Mouse (Mus musculus) adrenal gland (tissue): ENCODE measurements around the gene Stard3nl.
"Not testable (repeated sequence)": the region's sequence is repeated elsewhere in the genome, so short reads cannot be mapped to it uniquely, and the experiment has no call there.

ENCODE experiments used
- intact Hi-C: fragments of 180-260 bp; cut with DNase I; formaldehyde crosslinking; loops from one replicate; pipeline ENCODE4 v1.15.1; 2025

The Stard3nl gene

DNA sequence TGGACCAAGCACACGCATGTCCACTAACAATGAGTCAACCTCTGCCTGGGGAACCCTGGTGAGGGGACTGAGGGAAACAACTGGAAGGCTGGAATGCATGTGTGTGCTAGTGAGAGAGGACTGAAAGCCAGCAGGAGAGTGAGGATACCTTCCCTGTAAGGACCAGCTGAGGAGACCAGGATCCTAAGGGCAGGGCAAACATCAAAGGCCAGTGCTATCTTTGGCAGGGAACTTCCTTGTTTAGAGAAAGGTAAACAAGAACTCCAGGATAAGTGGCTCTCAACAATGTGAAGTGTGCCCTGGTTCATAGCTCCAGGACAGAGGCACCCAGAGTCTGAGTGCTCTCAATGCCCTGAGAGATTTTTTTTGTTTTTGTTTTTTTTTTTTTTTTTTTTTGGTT, 6.2 kb downstream of the Stard3nl start:
- intact Hi-C loops = no loop called here

DNA sequence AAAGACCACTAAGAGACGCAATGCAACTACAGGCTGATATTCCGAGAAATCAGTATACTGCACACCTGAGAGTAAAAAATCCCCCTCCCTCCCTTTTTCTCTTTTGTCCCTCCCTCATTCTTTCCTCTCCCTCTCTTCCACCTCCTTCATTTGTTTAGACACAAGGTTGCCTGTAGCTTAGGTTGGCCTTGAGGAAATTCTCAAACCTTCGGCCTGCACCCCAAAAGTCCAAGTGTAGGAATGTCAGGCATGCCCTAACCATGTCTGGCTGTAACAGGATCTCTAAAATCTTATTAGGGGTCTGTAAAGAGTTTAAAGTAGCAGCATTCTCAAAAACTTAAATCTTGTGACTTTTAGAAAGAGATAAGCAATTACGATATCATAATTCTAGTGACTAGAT, 10.4 kb downstream of the Stard3nl start:
- intact Hi-C loops = no loop called here

DNA sequence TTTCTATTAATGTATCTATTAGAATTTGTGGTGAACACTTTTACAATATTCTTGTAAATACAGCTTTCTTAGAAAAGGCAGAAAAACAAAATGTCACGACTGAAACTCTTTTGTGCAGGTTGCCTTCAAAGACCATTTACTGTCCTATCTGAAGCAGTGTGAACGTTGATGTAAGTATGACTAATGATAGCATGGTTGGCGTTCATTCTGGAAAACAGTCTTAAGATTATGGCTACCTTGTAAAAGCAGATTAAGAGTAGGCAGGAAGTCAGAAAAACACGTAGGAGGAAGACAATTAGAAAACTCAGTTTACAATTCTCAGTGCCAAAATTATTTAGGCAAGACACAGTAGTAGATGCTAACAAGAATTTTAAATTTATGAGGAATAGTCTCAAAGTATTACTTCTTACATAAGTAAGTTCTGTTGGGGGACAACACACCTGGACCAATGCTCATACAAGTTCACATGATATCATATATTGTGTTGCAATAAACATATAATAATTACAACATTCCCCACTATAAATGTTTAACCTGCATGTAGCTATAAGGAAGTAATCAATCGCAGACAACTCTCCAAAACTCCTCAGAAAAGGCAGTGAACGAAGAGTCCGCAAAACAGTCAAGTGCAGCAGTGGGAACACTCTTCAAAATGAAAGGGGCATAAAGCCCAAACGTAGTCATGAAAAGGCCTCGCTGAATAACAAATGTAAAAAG, 14.3 kb downstream of the Stard3nl start:
- intact Hi-C loops = no loop called here

DNA sequence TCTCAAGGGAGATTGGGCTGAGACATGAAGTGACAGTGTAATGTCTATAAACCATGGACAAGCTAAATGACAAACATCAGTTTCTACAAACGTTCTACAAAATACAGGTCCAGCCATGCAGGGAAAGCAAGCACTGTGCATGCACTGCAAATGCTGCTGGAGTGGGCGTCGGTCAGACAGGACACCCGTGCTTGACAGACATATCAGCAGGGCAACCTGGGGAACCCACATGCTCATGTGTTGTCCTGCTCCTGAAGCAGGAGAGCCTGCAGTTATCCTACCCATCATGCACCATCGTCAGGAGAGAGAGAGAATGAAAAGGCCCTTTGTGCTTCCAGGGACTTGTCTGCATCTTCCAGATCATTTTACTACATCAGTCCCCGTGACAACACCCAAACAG, 16.3 kb downstream of the Stard3nl start:
- intact Hi-C loops = no loop called here

DNA sequence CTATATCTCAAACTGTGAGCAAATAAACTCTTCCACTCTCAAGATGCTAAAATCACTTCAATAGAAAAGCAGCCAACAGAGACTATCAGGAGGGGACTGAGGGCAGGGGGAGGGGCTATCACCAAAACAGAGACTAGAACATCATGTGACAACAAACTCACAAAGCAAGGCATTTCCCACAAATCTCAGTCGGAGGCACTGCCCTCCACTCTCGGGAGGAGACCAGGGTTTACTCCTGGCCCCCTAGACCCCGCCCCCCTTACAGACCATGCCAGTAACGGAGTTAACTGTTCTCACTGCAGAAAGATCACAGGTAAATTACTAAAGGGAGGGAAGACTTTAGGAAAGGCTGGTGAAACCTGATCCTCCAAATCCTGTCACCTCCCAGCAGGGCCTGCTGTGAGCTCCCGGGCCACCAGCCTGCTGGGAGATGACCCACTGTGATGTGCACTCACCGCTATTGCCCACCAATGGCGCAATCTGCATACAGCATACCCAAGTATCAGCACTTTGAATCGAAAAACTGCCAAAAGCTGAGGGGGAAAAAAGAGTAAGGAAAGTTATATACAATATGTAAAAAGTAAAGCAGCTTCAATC, 23.4 kb downstream of the Stard3nl start:
- intact Hi-C loops = no loop called here

DNA sequence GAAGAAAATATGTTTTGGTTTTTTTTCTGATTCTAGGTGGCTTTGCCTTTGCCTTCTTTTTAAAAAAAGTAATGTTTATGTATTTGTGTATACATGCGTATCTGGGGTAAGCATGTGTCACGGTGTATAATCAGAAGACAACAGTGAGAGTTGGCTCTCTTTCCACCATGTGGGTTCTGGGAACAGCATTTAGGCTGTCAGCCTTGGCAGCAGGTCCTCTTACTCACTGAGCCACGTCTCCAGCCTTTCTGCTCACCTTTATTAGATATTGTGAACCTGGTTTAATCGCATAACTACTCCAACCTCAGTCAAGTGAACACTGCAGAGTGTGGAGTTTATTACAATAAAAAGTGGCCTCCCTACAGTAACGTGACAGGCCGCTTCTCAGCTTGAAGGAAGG, 26.8 kb downstream of the Stard3nl start:
- intact Hi-C loops = loop anchor here (5.0 to 10.0 kb wide), 2 partner anchors 68 to 194 kb away; no protein-coding TSS in a partner anchor

DNA sequence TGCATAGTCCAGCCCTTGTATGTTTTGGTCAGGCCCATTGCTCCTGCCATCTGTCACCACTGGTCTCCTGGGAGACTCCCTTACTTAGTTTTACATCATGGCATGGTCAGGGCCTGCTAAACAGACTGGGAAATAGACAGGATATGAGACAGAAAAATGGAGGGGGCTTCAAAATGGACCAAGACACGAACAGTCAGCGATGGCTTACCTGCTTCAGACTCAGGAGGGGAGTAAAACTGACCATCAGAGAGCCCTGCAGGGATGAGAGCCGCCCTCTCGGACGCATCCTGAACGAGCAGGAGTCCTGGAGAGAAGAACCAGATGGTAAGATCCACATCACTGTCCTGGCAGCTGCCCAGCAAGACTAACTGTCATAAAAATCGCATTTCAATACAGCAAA, 28.1 kb downstream of the Stard3nl start:
- intact Hi-C loops = loop anchor here (5.0 to 10.0 kb wide), 2 partner anchors 70 to 193 kb away; no protein-coding TSS in a partner anchor

DNA sequence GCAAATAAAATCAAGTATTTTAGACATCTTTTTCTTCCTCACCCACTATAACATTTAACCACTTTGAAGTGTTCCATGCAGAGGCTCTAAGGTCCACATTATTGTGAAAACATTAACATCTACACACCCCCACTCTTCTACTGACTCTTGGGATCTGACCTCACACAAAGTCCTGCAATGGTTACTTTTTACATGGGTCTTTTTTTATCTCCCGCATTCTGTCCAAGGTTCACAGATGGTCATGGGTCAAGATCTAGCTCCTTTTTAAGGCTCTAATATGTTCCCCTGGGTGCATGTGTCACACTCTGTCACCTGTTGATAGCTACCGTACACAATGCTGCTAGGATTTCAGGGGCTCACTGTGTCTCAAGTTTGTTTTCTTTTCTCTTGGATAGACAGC, 28.7 kb downstream of the Stard3nl start:
- intact Hi-C loops = loop anchor here (5.0 to 10.0 kb wide), 2 partner anchors 70 to 192 kb away; no protein-coding TSS in a partner anchor

DNA sequence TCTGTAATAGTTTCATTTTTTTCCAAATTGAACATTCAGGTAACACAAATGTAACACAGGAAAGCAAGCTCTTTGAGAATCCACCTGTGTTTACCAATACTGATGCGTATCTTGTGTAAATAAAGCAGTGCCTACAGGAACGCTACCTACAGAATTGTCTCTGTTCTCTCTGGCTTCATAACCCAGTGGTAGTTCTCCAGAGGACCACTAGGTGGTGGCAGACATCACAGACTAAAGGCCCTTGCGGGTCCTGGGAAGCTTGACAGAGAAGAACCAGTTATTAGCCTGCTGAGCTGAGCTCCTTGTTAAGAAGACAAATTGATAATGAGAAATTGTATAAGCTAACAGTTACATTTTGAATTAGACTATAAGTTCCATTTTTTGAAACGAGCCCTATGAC, 30.0 kb downstream of the Stard3nl start:
- intact Hi-C loops = loop anchor here (2.0 to 10.0 kb wide), 3 partner anchors 72 to 279 kb away; no protein-coding TSS in a partner anchor

DNA sequence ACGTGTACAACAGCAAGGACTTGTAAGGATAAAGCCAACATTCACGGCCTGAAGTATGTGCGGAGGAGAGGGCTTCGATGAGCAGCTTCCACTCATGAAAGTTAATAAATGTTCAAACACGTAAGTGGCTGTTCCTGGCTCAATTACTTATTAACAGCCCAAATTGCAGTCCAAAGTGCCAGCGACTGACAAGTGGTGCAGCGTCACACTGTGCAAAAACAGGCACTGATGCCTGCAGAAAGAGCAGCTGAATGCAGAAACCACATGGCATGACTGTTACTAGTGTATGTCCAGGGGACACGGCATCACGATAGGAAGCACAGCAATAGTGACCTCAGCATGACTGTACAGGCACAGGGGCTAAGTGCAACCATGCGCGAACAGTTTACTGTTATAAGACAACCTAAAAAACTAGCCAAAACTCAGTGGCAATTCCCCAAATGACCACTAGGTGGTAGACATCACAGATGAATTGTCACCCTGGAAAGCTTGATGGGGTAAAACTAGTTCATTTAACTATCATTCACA, 31.3 kb downstream of the Stard3nl start:
- intact Hi-C loops = loop anchor here (2.0 to 10.0 kb wide), 2 partner anchors 190 to 280 kb away; no protein-coding TSS in a partner anchor

DNA sequence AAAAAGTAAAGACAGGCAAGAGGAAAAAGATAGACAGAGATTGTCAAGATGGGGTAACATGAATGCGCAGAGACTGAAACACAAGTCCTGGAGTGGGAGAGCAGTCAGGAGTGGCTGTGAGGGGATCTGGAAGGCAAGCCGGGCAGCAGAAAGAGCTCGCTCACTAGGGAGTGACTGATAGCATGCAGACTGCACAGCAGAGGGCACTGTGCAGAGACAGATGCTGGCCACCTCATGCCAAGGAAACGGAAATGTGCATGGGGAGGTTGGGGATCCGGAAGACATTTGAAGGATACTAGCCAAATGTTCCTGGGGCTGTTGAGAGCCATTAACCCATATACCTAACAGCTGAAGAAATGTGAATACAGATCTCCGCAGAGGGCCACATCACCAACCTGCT, 33.2 kb downstream of the Stard3nl start:
- intact Hi-C loops = loop anchor here (10.0 kb wide), 1 partner anchor 188 kb away; no protein-coding TSS in a partner anchor

DNA sequence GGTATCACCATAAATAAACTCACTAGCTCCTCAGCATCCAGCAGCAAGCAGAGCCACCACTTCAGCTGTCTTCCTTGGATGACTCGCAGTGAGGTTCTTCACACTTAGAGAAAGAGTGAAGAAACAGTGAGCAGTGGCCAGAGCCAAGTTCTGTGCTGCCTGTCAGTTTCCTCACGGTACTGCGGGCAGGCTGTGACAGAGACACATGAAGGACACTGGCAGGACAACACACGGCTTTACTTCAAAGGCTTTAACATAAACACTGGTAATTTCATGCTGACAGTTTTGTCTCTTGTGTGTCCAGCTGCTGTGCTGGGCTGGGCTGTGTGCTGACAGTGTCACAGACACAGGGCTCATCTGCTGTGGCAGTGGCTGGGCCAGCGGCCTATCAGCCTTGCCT, 37.6 kb downstream of the Stard3nl start:
- intact Hi-C loops = no loop called here

DNA sequence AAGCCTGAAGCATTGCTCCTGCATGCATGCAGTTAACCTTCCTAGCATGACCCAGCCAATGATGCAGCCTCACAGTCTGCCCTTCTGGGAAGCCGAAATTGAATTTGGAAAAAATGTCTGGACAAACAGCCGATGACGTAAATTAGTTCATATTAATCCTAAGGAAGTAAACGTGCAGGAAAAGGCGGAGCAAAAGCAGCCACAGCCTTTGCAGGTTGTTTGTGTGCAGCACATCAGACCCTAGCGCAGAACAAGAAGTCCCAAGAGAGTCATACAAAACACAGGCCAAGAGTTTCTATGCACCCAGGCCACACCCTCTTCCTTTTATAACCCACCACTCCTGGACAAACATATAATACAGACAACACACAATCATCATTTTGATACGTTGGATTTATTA, 38.3 kb downstream of the Stard3nl start:
- intact Hi-C loops = no loop called here

DNA sequence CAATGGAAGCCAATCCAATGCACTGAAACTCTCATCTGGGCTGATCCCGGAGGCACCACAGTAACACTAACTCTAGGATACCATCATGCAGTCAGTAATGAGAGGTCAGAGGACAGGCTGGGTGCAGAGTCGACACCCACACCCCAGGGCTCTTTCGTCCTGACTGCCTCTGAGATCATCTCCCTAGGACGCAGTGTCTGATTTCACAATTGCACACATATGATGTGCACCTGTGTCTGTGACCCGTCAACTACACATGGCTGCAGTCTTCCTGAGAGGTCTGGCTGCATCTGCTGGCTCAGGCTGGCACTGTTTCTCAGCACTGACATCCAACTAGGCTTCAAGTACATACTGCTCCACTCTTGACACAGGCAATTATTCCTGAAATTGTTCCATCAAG, 38.9 kb downstream of the Stard3nl start:
- intact Hi-C loops = no loop called here

DNA sequence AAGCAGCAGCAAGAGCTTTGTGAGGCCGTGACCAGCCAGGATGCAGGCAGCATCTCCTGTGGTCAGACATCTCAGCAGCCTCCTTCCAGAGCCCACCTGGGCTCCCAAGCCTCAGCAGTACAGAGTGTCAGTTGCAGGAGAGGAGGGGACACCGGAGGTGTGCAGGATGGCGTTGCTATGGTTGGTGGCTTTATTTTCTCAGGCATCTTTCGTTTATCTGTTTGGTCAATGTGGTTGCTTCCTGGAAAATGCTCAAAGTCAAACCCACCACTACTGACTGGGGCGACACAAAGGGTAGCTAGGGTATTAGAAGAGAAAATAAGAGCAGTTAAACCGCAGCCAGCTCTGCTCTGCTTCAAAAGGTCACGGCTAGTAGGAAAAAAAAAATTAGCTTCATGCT, 39.5 kb downstream of the Stard3nl start:
- intact Hi-C loops = no loop called here

DNA sequence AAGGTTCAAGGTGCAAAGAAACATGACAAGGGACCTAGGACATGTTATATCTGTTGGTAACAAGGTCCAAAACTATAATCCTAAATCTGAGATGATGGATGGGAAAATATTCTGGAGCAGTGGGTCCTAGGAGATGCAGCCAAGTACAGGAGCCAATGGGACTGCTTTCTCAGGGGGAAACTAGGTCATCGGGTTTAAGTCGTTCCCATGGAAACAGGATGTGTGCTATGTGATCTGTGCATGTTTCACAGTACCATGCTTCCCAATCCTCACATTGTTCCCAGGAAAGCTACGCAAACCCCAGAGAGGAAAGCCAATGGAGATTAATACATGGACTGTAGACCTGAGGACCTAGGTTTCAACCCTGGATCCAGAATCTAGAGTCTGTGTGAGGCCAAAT, 42.8 kb downstream of the Stard3nl start:
- intact Hi-C loops = no loop called here

DNA sequence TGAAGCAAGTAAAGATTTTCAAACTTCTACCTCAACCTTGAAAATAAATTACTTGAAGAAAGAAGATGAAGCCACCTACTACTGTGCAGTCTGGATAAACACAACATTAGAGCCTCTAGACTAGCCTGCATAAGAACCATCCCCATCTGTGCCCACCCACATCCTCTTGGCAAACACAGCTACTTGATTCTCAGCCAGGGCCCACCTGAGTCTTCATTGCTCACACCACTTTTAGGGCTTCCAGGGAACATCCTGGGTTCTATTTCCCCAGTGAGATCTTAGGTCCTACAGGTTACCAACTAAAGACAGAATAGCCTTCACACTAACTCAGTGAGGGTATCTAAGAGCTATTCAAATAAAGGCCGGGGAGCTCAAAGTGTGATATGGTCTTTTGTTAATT, 55.2 kb downstream of the Stard3nl start:
- intact Hi-C loops = not testable (repeated sequence)

DNA sequence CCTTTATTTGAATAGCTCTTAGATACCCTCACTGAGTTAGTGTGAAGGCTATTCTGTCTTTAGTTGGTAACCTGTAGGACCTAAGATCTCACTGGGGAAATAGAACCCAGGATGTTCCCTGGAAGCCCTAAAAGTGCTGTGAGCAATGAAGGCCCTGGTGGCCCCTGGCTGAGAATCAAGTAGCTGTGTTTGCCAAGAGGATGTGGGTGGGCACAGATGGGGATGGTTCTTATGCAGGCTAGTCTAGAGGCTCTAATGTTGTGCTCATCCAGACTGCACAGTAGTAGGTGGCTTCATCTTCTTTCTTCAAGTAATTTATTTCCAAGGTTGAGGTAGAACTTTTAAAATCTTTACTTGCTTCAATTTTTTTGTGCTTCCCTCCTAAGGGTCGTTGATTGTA, 59.3 kb downstream of the Stard3nl start:
- intact Hi-C loops = not testable (repeated sequence)
